Mouse (Mus musculus) cortical plate, adult 2 months (tissue): ENCODE data around the gene Bicc1. TPM values are rescaled to one million over a fixed set of nuclear protein-coding genes. Genes with fewer than 3 reads are reported as not detected.

Experiments
- H3K27ac ChIP-seq: fragments of 200-500 bp; 2 replicates; pipeline ENCODE4 v1.5.1; 2012; ENCODE audit warnings: low read length, control low read depth, inconsistent platforms; ENCODE audit not compliant: insufficient read depth
- H3K4me1 ChIP-seq: fragments of 200-500 bp; 2 replicates; pipeline ENCODE4 v1.6.1; 2011; ENCODE audit warnings: low read length; ENCODE audit not compliant: control insufficient read depth, insufficient read depth
- H3K4me3 ChIP-seq: fragments of 200-500 bp; 2 replicates; pipeline ENCODE4 v1.5.1; 2011; ENCODE audit warnings: mild to moderate bottlenecking, low read length, control low read depth; ENCODE audit not compliant: insufficient read depth
- CTCF ChIP-seq: fragments of 200-500 bp; IDR thresholded peaks from 2 replicates; pipeline ENCODE4 v1.5.1; 2011; ENCODE audit warnings: mild to moderate bottlenecking, control low read depth, low read length; ENCODE audit not compliant: insufficient read depth; ENCODE audit errors: extremely low read depth
- POLR2A ChIP-seq: fragments of 200-500 bp; IDR thresholded peaks from 2 replicates; pipeline ENCODE4 v1.6.1; 2011; ENCODE audit warnings: mild to moderate bottlenecking, low read length, control low read depth; ENCODE audit not compliant: insufficient read depth; ENCODE audit errors: extremely low read depth
- polyA plus RNA-seq: library from polyadenylated mRNA; depleted of rRNA; stranded (reverse); fragments of >200 nt; gene quantifications from 2 replicates; pipeline ENCODE4 v1.2.3, GENCODE M21; 2012

The Bicc1 gene
- polyA plus RNA-seq, 1 experiment = 4.1 TPM

GRCm38 (mm10) chr10:70945076-70945475 lies 214.4 kb downstream of the Bicc1 start:
- TF ChIP-seq CTCF (no peak), POLR2A (no peak)
- Histone ChIP-seq H3K4me3 (no peak overlapping the region), H3K4me1 (peaks cover under 1% of the 10 kb centered on the region), H3K27ac (no peak overlapping the region)

- TF ChIP-seq CTCF (no peak), POLR2A (no peak)
- H3K4me3 ChIP-seq = no peak overlapping the region
- H3K27ac ChIP-seq = no peak overlapping the region
- no peaks in the 10 kb centered on the region for H3K4me1 ChIP-seq
Measured at GRCm38 (mm10) chr10:70941623-70942022, 217.9 kb downstream of the Bicc1 start.

GRCm38 (mm10) chr10:70939751-70940150 lies 219.7 kb downstream of the Bicc1 start:
- Histone ChIP-seq H3K4me1 (no peaks in the 10 kb centered on the region), H3K27ac (no peak overlapping the region)
- no peak for TF ChIP-seq CTCF

GRCm38 (mm10) chr10:70937450-70937849 lies 222.1 kb downstream of the Bicc1 start:
- Histone ChIP-seq H3K27ac (no peak overlapping the region), H3K4me3 (no peak overlapping the region), H3K4me1 (no peaks in the 10 kb centered on the region)
- TF ChIP-seq CTCF = no peak
- no peak for TF ChIP-seq POLR2A

More at GRCm38 (mm10) chr10:70939751-70940150, 219.7 kb downstream of the Bicc1 start:
- no peak overlapping the region for H3K4me3 ChIP-seq

- TF ChIP-seq CTCF = no peak
- TF ChIP-seq POLR2A = no peak
- no peak overlapping the region for H3K4me3 ChIP-seq
Measured at GRCm38 (mm10) chr10:70936008-70936407, 223.5 kb downstream of the Bicc1 start.

GRCm38 (mm10) chr10:70926126-70926525 lies 233.4 kb downstream of the Bicc1 start:
- no peaks in the 10 kb centered on the region for H3K4me1 ChIP-seq
- no peak overlapping the region for H3K4me3 ChIP-seq
- TF ChIP-seq CTCF = no peak
- no peak for TF ChIP-seq POLR2A
- no peak overlapping the region for H3K27ac ChIP-seq

More at GRCm38 (mm10) chr10:70936008-70936407, 223.5 kb downstream of the Bicc1 start:
- H3K4me1 ChIP-seq = no peaks in the 10 kb centered on the region
- H3K27ac ChIP-seq = no peak overlapping the region

- Histone ChIP-seq H3K4me3 (no peak overlapping the region), H3K4me1 (0 out of 2 replicates have a peak, but pooled peaks cover 3% of the 10 kb centered on the region), H3K27ac (no peak overlapping the region)
- no peak for TF ChIP-seq POLR2A
- no peak for TF ChIP-seq CTCF
Measured at GRCm38 (mm10) chr10:70924348-70924747, 235.2 kb downstream of the Bicc1 start.

- TF ChIP-seq POLR2A (no peak), CTCF (no peak)
- H3K27ac ChIP-seq = no peak overlapping the region
- H3K4me1 ChIP-seq = 0 out of 2 replicates have a peak, but pooled peaks cover 3% of the 10 kb centered on the region
- no peak overlapping the region for H3K4me3 ChIP-seq
Measured at GRCm38 (mm10) chr10:70923936-70924335, 235.6 kb downstream of the Bicc1 start.

GRCm38 (mm10) chr10:70921481-70921880 lies 238.0 kb downstream of the Bicc1 start:
- TF ChIP-seq POLR2A = no peak
- no peak for TF ChIP-seq CTCF
- Histone ChIP-seq H3K4me3 (no peak overlapping the region), H3K4me1 (0 out of 2 replicates have a peak, but pooled peaks cover 3% of the 10 kb centered on the region), H3K27ac (no peak overlapping the region)

GRCm38 (mm10) chr10:70919851-70920250 lies 239.6 kb downstream of the Bicc1 start:
- H3K4me3 ChIP-seq = no peak overlapping the region
- no peak for TF ChIP-seq CTCF
- no peak for TF ChIP-seq POLR2A
- H3K27ac ChIP-seq = peak overlapping the region; percentile 32; the same call in 1 of the 2 replicates
- 0 out of 2 replicates have a peak, but pooled peaks cover 3% of the 10 kb centered on the region for H3K4me1 ChIP-seq

- H3K27ac ChIP-seq = peak overlapping the region; percentile 32; the same call in 1 of the 2 replicates
- 0 out of 2 replicates have a peak, but pooled peaks cover 3% of the 10 kb centered on the region for H3K4me1 ChIP-seq
- TF ChIP-seq POLR2A (no peak), CTCF (no peak)
- H3K4me3 ChIP-seq = no peak overlapping the region
Measured at GRCm38 (mm10) chr10:70919031-70919663, 240.4 kb downstream of the Bicc1 start.
